Mouse (Mus musculus) heart, postnatal 0 days (tissue): ENCODE measurements around the gene Trib2. TPM values are rescaled to one million over a fixed set of nuclear protein-coding genes. Genes with fewer than 3 reads are reported as not detected.

Source experiments
- ATAC-seq: fragments of 200-750 bp; cut with Nextera tagmentation; 2 replicates; pipeline ENCODE4 v1.8.0; 2017; ENCODE audit warnings: low read depth, moderate number of reproducible peaks, moderate library complexity; ENCODE audit not compliant: insufficient read depth
- DNase-seq: peaks from one replicate; pipeline ENCODE4 v3.0.0-alpha.2; 2016; ENCODE audit warnings: low spot score
- H3K27ac ChIP-seq: fragments of 300-500 bp; sonication (generic); 2 replicates; pipeline ENCODE4 v1.5.1; 2014; ENCODE audit warnings: low read depth, mild to moderate bottlenecking
- H3K27me3 ChIP-seq: fragments of 300-500 bp; sonication (generic); 2 replicates; pipeline ENCODE4 v1.6.1; 2014; ENCODE audit warnings: low read length, mixed read lengths; ENCODE audit not compliant: control insufficient read depth, insufficient read depth
- H3K36me3 ChIP-seq: fragments of 300-500 bp; sonication (generic); replicated peaks from 2 replicates; pipeline ENCODE4 v1.6.1; 2014; ENCODE audit warnings: low read length, mixed read lengths; ENCODE audit not compliant: control insufficient read depth, insufficient read depth
- H3K4me1 ChIP-seq: fragments of 300-500 bp; sonication (generic); 2 replicates; pipeline ENCODE4 v1.6.1; 2014; ENCODE audit warnings: antibody characterized with exemption; ENCODE audit not compliant: control insufficient read depth, insufficient read depth
- H3K4me2 ChIP-seq: fragments of 300-500 bp; sonication (generic); 2 replicates; pipeline ENCODE4 v1.6.1; 2014; ENCODE audit warnings: low read depth, mild to moderate bottlenecking, low read length, moderate library complexity
- H3K4me3 ChIP-seq: fragments of 300-500 bp; sonication (generic); 2 replicates; pipeline ENCODE4 v1.5.1; 2014; ENCODE audit warnings: low read depth, low read length
- H3K9ac ChIP-seq: fragments of 300-500 bp; sonication (generic); replicated peaks from 2 replicates; pipeline ENCODE4 v1.6.1; 2014; ENCODE audit warnings: low read depth, low read length, mixed read lengths
- H3K9me3 ChIP-seq: fragments of 300-500 bp; sonication (generic); replicated peaks from 2 replicates; pipeline ENCODE4 v1.6.1; 2016; ENCODE audit warnings: low read length; ENCODE audit not compliant: control insufficient read depth
- CTCF ChIP-seq: IDR thresholded peaks from 2 replicates; pipeline ENCODE4 v1.5.1; 2016; ENCODE audit warnings: antibody characterized with exemption, control low read depth, low read depth
- EP300 ChIP-seq: IDR thresholded peaks from 2 replicates; pipeline ENCODE4 v1.6.1; 2016; ENCODE audit warnings: antibody characterized with exemption, low read depth
- WGBS: fragments of 180-500 bp; shearing (Covaris S2); extraction: QIAGEN DNeasy Blood & Tissue Kit; methylation state at CpG from one replicate; pipeline ENCODE4 v1.1.7; 2014; 5-methylcytosine and 5-hydroxymethylcytosine counted together
- polyA plus RNA-seq: library from polyadenylated mRNA; unstranded; fragments of >200 nt; fragmentation: Nextera tagmentation; extraction: Ambion mirVana; gene quantifications from 2 replicates; pipeline ENCODE4 v1.2.1, GENCODE M21; 2015
- total RNA-seq: library from RNA; depleted of rRNA; stranded (reverse); fragments of >200 nt; gene quantifications from 2 replicates; pipeline ENCODE4 v1.2.3, GENCODE M21; 2014; ENCODE audit warnings: low replicate concordance

Gene Trib2
- total and polyA plus RNA-seq, 2 experiments from 2014 or later, result 57.1 to 91.1 TPM

- H3K27ac ChIP-seq, result no peak overlapping the region
- WGBS, result 90% methylated on average over 7 of the region's 7 CpGs
- no peak for ATAC-seq
- no peak for DNase-seq
- no peaks in the 10 kb centered on the region for H3K4me1 ChIP-seq
- no peaks in the 10 kb centered on the region for H3K36me3 ChIP-seq
- no peaks in the 10 kb centered on the region for H3K9me3 ChIP-seq
- H3K4me2 ChIP-seq, result no peak overlapping the region
- H3K27me3 ChIP-seq, result no peaks in the 10 kb centered on the region
- no peak overlapping the region for H3K4me3 ChIP-seq
- H3K9ac ChIP-seq, result no peak overlapping the region
- TF ChIP-seq EP300 (no peak), CTCF (no peak)
Observed at GRCm38 (mm10) chr12:15832674-15833052, 15.9 kb upstream of the Trib2 start.

- no peaks in the 10 kb centered on the region for H3K9me3 ChIP-seq
Observed at GRCm38 (mm10) chr12:15831941-15832673, 15.4 kb upstream of the Trib2 start.

GRCm38 (mm10) chr12:15830750-15831149 lies 14.0 kb upstream of the Trib2 start:
- H3K9me3 ChIP-seq, result no peaks in the 10 kb centered on the region
- H3K27me3 ChIP-seq, result no peaks in the 10 kb centered on the region
- H3K9ac ChIP-seq, result no peak overlapping the region
- no peak for TF ChIP-seq CTCF
- TF ChIP-seq EP300, result no peak
- no peaks in the 10 kb centered on the region for H3K36me3 ChIP-seq
- DNase-seq (no peak), ATAC-seq (no peak)
- H3K4me2 ChIP-seq, result no peak overlapping the region
- no peak overlapping the region for H3K4me3 ChIP-seq
- no peaks in the 10 kb centered on the region for H3K4me1 ChIP-seq
- WGBS, result 91% methylated on average over 3 of the region's 3 CpGs
- no peak overlapping the region for H3K27ac ChIP-seq

More at GRCm38 (mm10) chr12:15831941-15832673, 15.4 kb upstream of the Trib2 start:
- no peaks in the 10 kb centered on the region for H3K36me3 ChIP-seq
- no peaks in the 10 kb centered on the region for H3K4me1 ChIP-seq
- H3K9ac ChIP-seq, result no peak overlapping the region
- H3K4me3 ChIP-seq, result no peak overlapping the region
- no peak overlapping the region for H3K27ac ChIP-seq
- TF ChIP-seq EP300 (no peak), CTCF (no peak)
- H3K4me2 ChIP-seq, result no peak overlapping the region
- H3K27me3 ChIP-seq, result no peaks in the 10 kb centered on the region
- ATAC-seq (no peak), DNase-seq (no peak)
- 82% methylated on average over 3 of the region's 3 CpGs for WGBS

GRCm38 (mm10) chr12:15828815-15829398 lies 12.2 kb upstream of the Trib2 start:
- ATAC-seq (no peak), DNase-seq (no peak)
- Histone ChIP-seq H3K36me3 (no peaks in the 10 kb centered on the region), H3K27ac (no peak overlapping the region), H3K9me3 (no peaks in the 10 kb centered on the region), H3K4me1 (no peaks in the 10 kb centered on the region), H3K9ac (no peak overlapping the region), H3K4me2 (no peak overlapping the region), H3K4me3 (no peak overlapping the region), H3K27me3 (no peaks in the 10 kb centered on the region)
- TF ChIP-seq EP300 (no peak), CTCF (no peak)
- WGBS, result 62% methylated on average over 2 of the region's 2 CpGs

- no peak for TF ChIP-seq CTCF
- no peak for TF ChIP-seq EP300
- Histone ChIP-seq H3K4me3 (no peak overlapping the region), H3K27me3 (no peaks in the 10 kb centered on the region), H3K36me3 (no peaks in the 10 kb centered on the region), H3K4me1 (0 out of 2 replicates have a peak, but pooled peaks cover 8% of the 10 kb centered on the region), H3K4me2 (no peak overlapping the region), H3K27ac (no peak overlapping the region), H3K9me3 (no peaks in the 10 kb centered on the region), H3K9ac (no peak overlapping the region)
- ATAC-seq (no peak), DNase-seq (no peak)
Observed at GRCm38 (mm10) chr12:15821019-15821418, 4.3 kb upstream of the Trib2 start.
